Mouse (Mus musculus): Measurements from ENCODE around the gene Pard3. TPM values are rescaled to one million over a fixed set of nuclear protein-coding genes. Genes with fewer than 3 reads are reported as not detected.

Gene Pard3
- total and polyA plus RNA-seq, 3 experiments, result 0.51 to 1.3 (median 0.94) TPM

DNA sequence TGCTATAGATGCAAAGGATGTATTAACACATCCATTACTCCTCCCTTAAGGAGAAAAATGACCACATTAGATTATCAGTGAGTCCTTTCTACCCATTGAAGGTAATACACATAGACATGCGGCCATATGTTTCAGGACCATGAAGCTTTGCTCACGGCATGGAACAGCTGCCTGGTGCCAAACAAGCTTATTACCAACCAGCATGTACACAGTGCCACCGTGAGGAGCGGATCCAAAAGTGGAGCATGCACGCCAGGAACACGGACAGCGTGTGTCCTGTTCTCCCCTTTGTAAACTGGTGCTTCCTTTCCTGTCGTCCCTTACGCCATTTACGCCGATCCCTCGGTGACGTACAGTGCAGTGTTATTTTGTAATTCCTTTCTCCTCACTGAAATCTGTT is 232.2 kb downstream of the Pard3 start:
- Histone ChIP-seq H3K36me3 (replicated peaks in 1 of 2; ENCODE audit: control insufficient read depth in 1 of 2, insufficient read depth in 1 of 2, low read length in 1 of 2) (no peaks in the 10 kb centered on the region), H3K79me2 (replicated peaks; ENCODE audit: control insufficient read depth, extremely low read depth, insufficient read depth, poor library complexity, severe bottlenecking) (no peaks in the 10 kb centered on the region), H3K4me2 (ENCODE audit: insufficient read depth, low read depth, poor library complexity, severe bottlenecking) (no peak overlapping the region), H3K27ac (ENCODE audit: insufficient read depth, low read depth) (no peak overlapping the region), H3K27me3 (replicated peaks) (no peaks in the 10 kb centered on the region), H3K4me1 (ENCODE audit: control insufficient read depth in 1 of 2, insufficient read depth in 2 of 2) (no peaks in the 10 kb centered on the region), H3K4me3 (replicated peaks in 1 of 3; ENCODE audit: low read depth in 2 of 3, low read length in 2 of 3, poor library complexity in 1 of 3) (no peak overlapping the region), H3K9ac (ENCODE audit: insufficient read depth, low read depth) (no peak overlapping the region), H3K9me3 (replicated peaks; ENCODE audit: low read length) (no peaks in the 10 kb centered on the region)
- in situ Hi-C loops (cut with MboI; ENCODE audit: low pct_ligation_motif_present, low pct_unique_long_range_greater_than_20kb, low sequenced_read_pairs), result no loop called here
- dilution Hi-C loops (cut with MboI; ENCODE audit: extremely low pct_ligation_motif_present, extremely low pct_unique_long_range_greater_than_20kb, low sequenced_read_pairs), result no loop called here
- no peak for TF ChIP-seq JUND (conservative IDR thresholded peaks at IDR 0.05; ENCODE audit: low read depth, low read length)
- TF ChIP-seq PAX5 (IDR thresholded peaks at IDR 0.05; ENCODE audit: low read length), result no peak
- no peak for TF ChIP-seq POLR2AphosphoS2 (IDR thresholded peaks at IDR 0.05; ENCODE audit: low read depth, low read length)
- no peak for TF ChIP-seq SMC3 (IDR thresholded peaks at IDR 0.05; ENCODE audit: low read depth, low read length)
- no peak for TF ChIP-seq CHD1 (IDR thresholded peaks at IDR 0.05; ENCODE audit: low read depth, low read length)
- TF ChIP-seq HCFC1 (IDR thresholded peaks at IDR 0.05; ENCODE audit: low read depth, low read length), result no peak
- TF ChIP-seq NELFE (IDR thresholded peaks at IDR 0.05; ENCODE audit: low read depth, low read length), result no peak
- TF ChIP-seq GABPA (IDR thresholded peaks at IDR 0.05; ENCODE audit: insufficient replicate concordance, low read depth, low read length), result no peak
- TF ChIP-seq MYC (IDR thresholded peaks at IDR 0.05; ENCODE audit: low read depth, low read length), result no peak
- TF ChIP-seq MXI1 (IDR thresholded peaks at IDR 0.05; ENCODE audit: low read depth, low read length), result no peak
- no peak for TF ChIP-seq TBP (conservative IDR thresholded peaks at IDR 0.05; ENCODE audit: low read depth, low read length)
- TF ChIP-seq NRF1 (IDR thresholded peaks at IDR 0.05; ENCODE audit: low read depth, low read length), result no peak
- no peak for TF ChIP-seq ZKSCAN1 (IDR thresholded peaks at IDR 0.05; ENCODE audit: borderline replicate concordance, low read depth, low read length)
- TF ChIP-seq BHLHE40 (IDR thresholded peaks at IDR 0.05; ENCODE audit: low read depth, low read length), result no peak
- TF ChIP-seq ZNF384 (IDR thresholded peaks at IDR 0.05; ENCODE audit: low read depth, low read length), result no peak
- no peak for TF ChIP-seq RAD21 (IDR thresholded peaks at IDR 0.05; ENCODE audit: low read depth, low read length)
- TF ChIP-seq UBTF (IDR thresholded peaks at IDR 0.05; ENCODE audit: low read depth, low read length), result no peak
- DNase-seq (ENCODE audit: extremely low read depth), result no peak

- Histone ChIP-seq H3K27me3 (replicated peaks) (no peaks in the 10 kb centered on the region), H3K4me1 (ENCODE audit: control insufficient read depth in 1 of 2, insufficient read depth in 2 of 2) (no peaks in the 10 kb centered on the region), H3K36me3 (replicated peaks in 1 of 2; ENCODE audit: control insufficient read depth in 1 of 2, insufficient read depth in 1 of 2, low read length in 1 of 2) (no peaks in the 10 kb centered on the region), H3K27ac (ENCODE audit: insufficient read depth, low read depth) (no peak overlapping the region), H3K4me2 (ENCODE audit: insufficient read depth, low read depth, poor library complexity, severe bottlenecking) (no peak overlapping the region), H3K4me3 (replicated peaks in 1 of 3; ENCODE audit: low read depth in 2 of 3, low read length in 2 of 3, poor library complexity in 1 of 3) (no peak overlapping the region), H3K79me2 (replicated peaks; ENCODE audit: control insufficient read depth, extremely low read depth, insufficient read depth, poor library complexity, severe bottlenecking) (no peaks in the 10 kb centered on the region), H3K9me3 (replicated peaks; ENCODE audit: low read length) (no peaks in the 10 kb centered on the region), H3K9ac (ENCODE audit: insufficient read depth, low read depth) (no peak overlapping the region)
- no peak for DNase-seq (ENCODE audit: extremely low read depth)
- TF ChIP-seq POLR2A (IDR thresholded peaks at IDR 0.05; ENCODE audit: low read depth, low read length) (no peak), MAX (IDR thresholded peaks at IDR 0.05; ENCODE audit: low read length) (no peak), CHD2 (IDR thresholded peaks at IDR 0.05; ENCODE audit: low read length) (no peak), RAD21 (IDR thresholded peaks at IDR 0.05; ENCODE audit: low read depth, low read length) (no peak), ZC3H11A (IDR thresholded peaks at IDR 0.05; ENCODE audit: low read depth, low read length) (no peak), KAT2A (IDR thresholded peaks at IDR 0.05; ENCODE audit: insufficient replicate concordance, low read length) (no peak), BHLHE40 (IDR thresholded peaks at IDR 0.05; ENCODE audit: low read depth, low read length) (no peak), MYC (IDR thresholded peaks at IDR 0.05; ENCODE audit: low read depth, low read length) (no peak), CHD1 (IDR thresholded peaks at IDR 0.05; ENCODE audit: low read depth, low read length) (no peak), MAFK (IDR thresholded peaks at IDR 0.05; ENCODE audit: insufficient replicate concordance, low read length) (no peak), MEF2A (IDR thresholded peaks at IDR 0.05; ENCODE audit: borderline replicate concordance, low read depth, low read length) (no peak)
- dilution Hi-C loops (cut with MboI; ENCODE audit: extremely low pct_ligation_motif_present, extremely low pct_unique_long_range_greater_than_20kb, low sequenced_read_pairs) (no loop called here), in situ Hi-C loops (cut with MboI; ENCODE audit: low pct_ligation_motif_present, low pct_unique_long_range_greater_than_20kb, low sequenced_read_pairs) (no loop called here)
Measured at GRCm38 (mm10) chr8:127300493-127300892, 236.8 kb downstream of the Pard3 start.
